Mouse (Mus musculus): ENCODE measurements around the gene Brd3os. TPM values are rescaled to one million over a fixed set of nuclear protein-coding genes. Genes with fewer than 3 reads are reported as not detected.

Gene Brd3os
- polyA plus RNA-seq, 1 experiment from 2014 or later, result 6.1 TPM

- Histone ChIP-seq H3K27ac (peak overlapping the region; percentile 66), H3K9me3 (no peaks in the 10 kb centered on the region), H3K9ac (no peak overlapping the region), H3K36me3 (no peaks in the 10 kb centered on the region), H3K27me3 (replicated peaks) (no peaks in the 10 kb centered on the region), H3K4me1 (replicated peaks) (peaks cover 60% of the 10 kb centered on the region), H3K4me2 (replicated peaks) (peak overlapping the region; percentile 35), H3K4me3 (replicated peaks) (no peak overlapping the region)
- ATAC-seq, result peak; percentile 68
- WGBS, result 11% methylated on average over 8 of the region's 8 CpGs
Measured at GRCm38 (mm10) chr2:27411688-27412174, 30.4 kb upstream of the Brd3os start.

- Histone ChIP-seq H3K27ac (peak overlapping the region; percentile 66), H3K4me3 (replicated peaks) (no peak overlapping the region)
- 20% methylated on average over 7 of the region's 7 CpGs for WGBS
Measured at GRCm38 (mm10) chr2:27412245-27412800, 29.8 kb upstream of the Brd3os start.

GRCm38 (mm10) chr2:27413582-27413935 is 28.6 kb upstream of the Brd3os start:
- Histone ChIP-seq H3K9ac (no peak overlapping the region), H3K27me3 (replicated peaks) (no peaks in the 10 kb centered on the region), H3K27ac (peak overlapping the region; percentile 70; the same call in 1 of the 2 replicates), H3K4me3 (replicated peaks) (no peak overlapping the region), H3K4me1 (replicated peaks) (peaks cover 74% of the 10 kb centered on the region), H3K9me3 (no peaks in the 10 kb centered on the region), H3K4me2 (replicated peaks) (peak overlapping the region; percentile 37), H3K36me3 (no peaks in the 10 kb centered on the region)
- no peak for ATAC-seq
- WGBS, result 46% methylated on average over 2 of the region's 2 CpGs

More at GRCm38 (mm10) chr2:27412245-27412800, 29.8 kb upstream of the Brd3os start:
- ATAC-seq, result no peak; the same call in 1 of the 2 replicates
- no peaks in the 10 kb centered on the region for H3K9me3 ChIP-seq
- peak overlapping the region; percentile 35 for H3K4me2 ChIP-seq (replicated peaks)
- no peak overlapping the region for H3K9ac ChIP-seq
- H3K27me3 ChIP-seq (replicated peaks), result no peaks in the 10 kb centered on the region
- no peaks in the 10 kb centered on the region for H3K36me3 ChIP-seq
- peaks cover 65% of the 10 kb centered on the region for H3K4me1 ChIP-seq (replicated peaks)

GRCm38 (mm10) chr2:27413936-27414657 is 28.0 kb upstream of the Brd3os start:
- Histone ChIP-seq H3K27ac (peak overlapping the region; percentile 70), H3K27me3 (replicated peaks) (no peaks in the 10 kb centered on the region), H3K9ac (peak overlapping the region; percentile 4; the same call in 1 of the 2 replicates), H3K4me3 (replicated peaks) (no peak overlapping the region), H3K4me2 (replicated peaks) (peak overlapping the region; percentile 37), H3K4me1 (replicated peaks) (peaks cover 76% of the 10 kb centered on the region), H3K36me3 (no peaks in the 10 kb centered on the region), H3K9me3 (no peaks in the 10 kb centered on the region)
- peak; percentile 59 for ATAC-seq
- 21% methylated on average over 16 of the region's 16 CpGs for WGBS

- Histone ChIP-seq H3K36me3 (no peaks in the 10 kb centered on the region), H3K27ac (peak overlapping the region; percentile 73), H3K4me1 (replicated peaks) (peaks cover 88% of the 10 kb centered on the region), H3K9ac (no peak overlapping the region), H3K4me3 (replicated peaks) (no peak overlapping the region), H3K9me3 (no peaks in the 10 kb centered on the region), H3K27me3 (replicated peaks) (no peaks in the 10 kb centered on the region), H3K4me2 (replicated peaks) (peak overlapping the region; percentile 37)
- no peak for ATAC-seq
- WGBS, result 50% methylated on average over 11 of the region's 11 CpGs
Measured at GRCm38 (mm10) chr2:27415060-27415783, 26.9 kb upstream of the Brd3os start.

- H3K9me3 ChIP-seq, result no peaks in the 10 kb centered on the region
- H3K4me2 ChIP-seq (replicated peaks), result peak overlapping the region; percentile 37
- H3K9ac ChIP-seq, result 0 out of 2 replicates have a peak overlapping the region, but pooled peaks have one; percentile 12
- H3K27ac ChIP-seq, result peak overlapping the region; percentile 73
- H3K27me3 ChIP-seq (replicated peaks), result no peaks in the 10 kb centered on the region
- 0 out of 2 replicates have a peak, but pooled peaks have one; percentile 1 for ATAC-seq
- no peak overlapping the region for H3K4me3 ChIP-seq (replicated peaks)
- H3K36me3 ChIP-seq, result no peaks in the 10 kb centered on the region
- peaks cover 82% of the 10 kb centered on the region for H3K4me1 ChIP-seq (replicated peaks)
- 19% methylated on average over 3 of the region's 3 CpGs for WGBS
Measured at GRCm38 (mm10) chr2:27416425-27416824, 25.7 kb upstream of the Brd3os start.

- Histone ChIP-seq H3K4me1 (replicated peaks) (peaks cover 69% of the 10 kb centered on the region), H3K36me3 (no peaks in the 10 kb centered on the region), H3K27me3 (replicated peaks) (no peaks in the 10 kb centered on the region), H3K27ac (peak overlapping the region; percentile 82), H3K4me2 (replicated peaks) (no peak overlapping the region), H3K9ac (no peak overlapping the region; the same call in 1 of the 2 replicates), H3K4me3 (replicated peaks) (no peak overlapping the region), H3K9me3 (no peaks in the 10 kb centered on the region)
- 50% methylated on average over 5 of the region's 5 CpGs for WGBS
- no peak for ATAC-seq
Measured at GRCm38 (mm10) chr2:27417648-27418153, 24.4 kb upstream of the Brd3os start.

GRCm38 (mm10) chr2:27418577-27419070 is 23.5 kb upstream of the Brd3os start:
- Histone ChIP-seq H3K27ac (peak overlapping the region; percentile 82), H3K9me3 (no peaks in the 10 kb centered on the region), H3K36me3 (no peaks in the 10 kb centered on the region), H3K4me2 (replicated peaks) (peak overlapping the region; percentile 22), H3K4me3 (replicated peaks) (no peak overlapping the region), H3K27me3 (replicated peaks) (no peaks in the 10 kb centered on the region), H3K9ac (no peak overlapping the region), H3K4me1 (replicated peaks) (peaks cover 72% of the 10 kb centered on the region)
- 13% methylated on average over 6 of the region's 6 CpGs for WGBS
- peak; percentile 44 for ATAC-seq

- H3K36me3 ChIP-seq, result no peaks in the 10 kb centered on the region
- peaks cover 60% of the 10 kb centered on the region for H3K4me1 ChIP-seq (replicated peaks)
- H3K27me3 ChIP-seq (replicated peaks), result no peaks in the 10 kb centered on the region
- ATAC-seq, result no peak
- H3K9ac ChIP-seq, result no peak overlapping the region
- no peak overlapping the region for H3K27ac ChIP-seq
- H3K4me3 ChIP-seq (replicated peaks), result no peak overlapping the region
- 76% methylated on average over 20 of the region's 20 CpGs for WGBS
- no peaks in the 10 kb centered on the region for H3K9me3 ChIP-seq
- H3K4me2 ChIP-seq (replicated peaks), result no peak overlapping the region
Measured at GRCm38 (mm10) chr2:27421293-27422068, 20.6 kb upstream of the Brd3os start.

- no peak for ATAC-seq
Measured at GRCm38 (mm10) chr2:27423596-27423995, 18.5 kb upstream of the Brd3os start.

GRCm38 (mm10) chr2:27425161-27425611 is 16.9 kb upstream of the Brd3os start:
- Histone ChIP-seq H3K4me1 (replicated peaks) (peaks cover 28% of the 10 kb centered on the region), H3K4me2 (replicated peaks) (peak overlapping the region; percentile 97), H3K4me3 (replicated peaks) (peak overlapping the region; percentile 92), H3K27me3 (replicated peaks) (no peaks in the 10 kb centered on the region), H3K9me3 (no peaks in the 10 kb centered on the region), H3K27ac (peak overlapping the region; percentile 80; the same call in 1 of the 2 replicates), H3K36me3 (no peaks in the 10 kb centered on the region), H3K9ac (peak overlapping the region; percentile 64)
- no peak for ATAC-seq
- WGBS, result under 1% methylated on average over 20 of the region's 20 CpGs

More at GRCm38 (mm10) chr2:27423596-27423995, 18.5 kb upstream of the Brd3os start:
- Histone ChIP-seq H3K36me3 (no peaks in the 10 kb centered on the region), H3K4me2 (replicated peaks) (peak overlapping the region; percentile 97), H3K4me1 (replicated peaks) (peaks cover 44% of the 10 kb centered on the region), H3K4me3 (replicated peaks) (no peak overlapping the region), H3K9ac (no peak overlapping the region), H3K9me3 (no peaks in the 10 kb centered on the region), H3K27ac (no peak overlapping the region), H3K27me3 (replicated peaks) (no peaks in the 10 kb centered on the region)
- 61% methylated on average over 7 of the region's 7 CpGs for WGBS

Data from intestine, embryonic 15.5 days (tissue).